Mouse (Mus musculus) T-helper 1 cell (primary cell): ENCODE results near the gene Dstyk.

Experiments used
- in situ Hi-C: fragments of 300-600 bp; cut with MboI, MseI; formaldehyde crosslinking; loops from one replicate; pipeline ENCODE4 v1.15.1; 2025; ENCODE audit warnings: high pct_unique_total_duplicates

The Dstyk gene

GRCm38 (mm10) chr1:132388813-132389803 is 28.2 kb upstream of the Dstyk start:
- in situ Hi-C loops, result no loop called here

DNA sequence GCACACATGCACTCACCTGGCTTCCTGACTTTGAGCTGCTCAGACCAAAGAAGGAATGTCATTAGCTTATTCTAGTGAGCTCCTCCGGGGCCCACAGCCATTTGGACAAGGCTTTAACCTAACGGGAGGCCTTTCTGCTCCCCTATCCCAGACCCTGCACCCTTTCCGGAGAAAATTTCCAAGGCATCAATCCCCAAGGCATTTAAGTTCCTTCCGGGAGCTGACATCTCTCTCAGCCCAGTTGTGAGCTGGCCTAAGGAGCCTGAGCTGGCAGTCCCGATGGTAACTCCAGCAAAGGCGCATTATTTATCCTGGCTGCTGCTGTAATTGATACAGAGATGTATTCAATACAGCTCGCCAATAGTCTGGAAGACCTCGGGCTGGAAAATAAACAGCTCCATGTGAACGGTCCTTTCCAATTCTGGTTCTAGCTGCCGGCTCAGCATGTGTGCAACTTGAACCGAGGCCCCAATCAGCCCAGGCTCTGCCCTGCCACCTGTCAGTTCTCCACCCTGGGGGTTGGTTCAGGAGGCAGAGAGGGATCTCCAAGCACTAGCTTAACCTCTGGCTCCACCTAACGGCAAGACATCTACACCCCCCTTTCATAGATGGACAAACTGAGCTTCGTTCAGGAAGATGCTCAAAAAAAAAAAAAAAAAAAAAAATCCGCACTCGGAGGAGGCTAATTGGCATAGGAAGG is 27.3 kb upstream of the Dstyk start:
- in situ Hi-C loops, result no loop called here

DNA sequence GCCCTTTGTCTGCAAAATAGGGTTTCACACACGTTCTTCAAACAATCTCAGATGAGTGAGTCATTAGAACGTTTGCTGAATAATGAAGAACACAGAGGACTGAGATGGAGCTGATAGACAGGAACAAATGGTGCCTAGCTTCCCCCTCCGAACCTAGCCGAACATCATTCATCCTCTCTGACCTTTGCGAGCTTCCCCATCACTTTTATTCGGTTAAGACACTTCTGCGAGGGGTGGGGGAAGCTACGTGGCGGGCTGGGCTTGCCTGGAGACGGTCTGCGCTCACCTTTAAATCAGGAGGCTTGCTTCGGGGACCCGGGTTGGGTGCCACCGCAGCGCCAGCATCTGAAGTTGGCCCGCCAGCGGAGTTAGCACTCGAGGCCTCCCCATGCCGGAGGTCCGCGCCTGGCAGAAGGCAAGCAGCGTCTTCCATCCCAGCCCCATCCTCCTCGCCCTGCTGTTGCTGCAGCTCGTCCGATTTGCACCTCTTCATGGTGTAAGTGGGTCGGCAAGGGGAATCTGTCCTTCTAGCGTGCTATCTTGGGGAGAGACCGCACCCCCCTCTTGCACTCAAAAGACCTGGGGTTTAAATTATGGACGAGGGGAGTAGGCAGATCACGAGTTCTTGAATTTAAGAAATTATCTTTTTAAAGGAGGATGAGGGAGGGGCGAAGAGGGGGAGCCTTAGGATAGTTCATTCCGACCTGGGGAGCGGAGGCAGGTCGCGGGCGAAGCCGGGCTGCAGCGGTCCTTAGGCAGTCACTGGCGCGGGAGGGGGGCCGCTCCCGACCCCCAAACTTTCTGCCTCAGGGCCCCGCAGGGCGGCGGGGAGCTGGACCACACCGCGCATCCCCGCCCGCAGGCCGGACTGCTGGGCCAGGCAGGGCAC is 26.4 kb upstream of the Dstyk start, which contains the start of gene Tmcc2:
Gene Tmcc2 (minus strand): TSS at position 591 of the 889 bp plus-strand sequence.
- in situ Hi-C loops, result no loop called here

DNA sequence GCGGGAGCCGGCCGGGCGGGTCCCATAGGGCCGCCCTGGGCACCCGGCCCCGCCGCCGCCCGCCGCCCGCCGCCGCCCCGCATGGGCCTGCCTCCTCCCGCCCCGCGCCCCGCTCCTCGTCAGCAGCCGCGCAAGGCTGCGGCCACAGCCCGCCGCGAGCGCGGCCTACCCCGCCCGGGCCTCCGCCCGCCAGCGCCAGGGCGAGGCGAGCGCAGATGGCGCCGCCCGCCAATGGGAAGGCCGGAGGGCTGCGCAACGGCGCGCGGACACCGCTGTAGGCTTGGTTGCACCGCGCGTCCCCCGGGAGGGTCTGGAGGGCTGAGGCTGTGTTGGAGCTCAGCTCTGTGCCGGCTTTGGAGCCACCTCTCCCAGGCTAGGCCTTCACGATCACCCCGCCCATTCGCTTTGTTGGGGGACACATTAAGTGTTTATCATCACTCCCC is 25.8 kb upstream of the Dstyk start:
- in situ Hi-C loops, result no loop called here

DNA sequence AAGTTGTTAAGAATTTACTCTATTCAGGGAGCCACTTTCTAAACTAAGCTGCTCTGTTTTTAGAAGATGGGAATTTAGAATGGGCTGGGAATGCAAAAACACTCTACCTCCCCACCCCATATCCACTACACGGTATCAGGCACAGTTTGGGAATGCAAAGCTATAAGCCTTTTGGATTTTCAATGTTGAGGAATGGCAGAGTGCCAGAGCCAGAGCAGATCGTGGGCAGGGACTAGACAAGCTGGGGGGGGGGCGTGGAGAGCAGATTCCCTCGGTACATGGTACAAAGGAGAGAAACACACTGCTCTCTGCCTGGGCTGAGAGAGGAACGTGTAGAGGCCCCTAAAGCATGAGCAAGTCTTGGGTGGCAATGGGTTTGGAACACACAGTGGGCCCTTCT is 24.5 kb upstream of the Dstyk start:
- in situ Hi-C loops, result no loop called here

- in situ Hi-C loops, result no loop called here
Measured at GRCm38 (mm10) chr1:132396705-132397104, 20.6 kb upstream of the Dstyk start.

- in situ Hi-C loops, result no loop called here
Measured at GRCm38 (mm10) chr1:132400538-132400937, 16.8 kb upstream of the Dstyk start.

- in situ Hi-C loops, result no loop called here
Measured at GRCm38 (mm10) chr1:132401843-132402242, 15.5 kb upstream of the Dstyk start.

- in situ Hi-C loops, result no loop called here
Measured at GRCm38 (mm10) chr1:132410657-132411056, 6.7 kb upstream of the Dstyk start.

GRCm38 (mm10) chr1:132416244-132416942 is 962 bp upstream of the Dstyk start:
- in situ Hi-C loops, result no loop called here

DNA sequence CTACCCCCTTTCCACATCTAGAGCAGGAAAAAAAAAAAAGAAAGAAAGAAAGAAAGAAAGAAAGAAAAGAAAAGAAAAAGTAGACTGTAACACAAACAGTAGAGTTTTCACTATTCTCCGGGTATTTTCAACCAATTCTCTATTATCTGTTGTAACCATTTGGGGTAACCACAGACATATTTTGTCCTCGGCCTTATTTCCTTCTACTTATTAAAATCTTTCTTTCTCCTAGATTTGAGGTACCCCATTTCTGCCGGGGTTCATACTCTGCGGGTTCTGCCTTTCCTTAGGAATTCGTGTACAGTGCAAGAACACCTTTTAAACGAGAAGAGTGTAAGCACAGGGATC is 438 bp upstream of the Dstyk start:
- in situ Hi-C loops, result no loop called here

GRCm38 (mm10) chr1:132420206-132420605 is 2.9 kb downstream of the Dstyk start:
- in situ Hi-C loops, result loop anchor here (5.0 kb wide), 1 partner anchor 58 kb away; no protein-coding TSS in a partner anchor

DNA sequence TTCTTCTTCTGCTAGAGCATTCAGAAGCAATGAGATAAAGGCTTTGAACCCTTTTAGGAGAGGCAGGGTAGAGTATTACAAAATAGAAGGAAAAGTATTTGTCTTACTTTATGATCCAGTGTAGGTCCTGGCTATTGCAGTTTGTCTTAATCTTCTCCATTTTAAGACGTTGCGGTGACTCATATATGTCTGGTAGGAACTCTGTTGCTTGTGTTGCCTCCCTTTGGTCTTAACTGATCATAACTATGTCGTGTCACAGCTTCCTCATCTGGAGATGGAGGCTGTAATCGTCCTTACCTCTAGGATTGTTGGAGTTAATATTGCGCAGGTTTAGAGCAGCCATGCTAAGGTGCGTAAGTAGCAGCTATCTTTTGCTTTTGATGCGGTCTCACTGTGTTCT is 3.3 kb downstream of the Dstyk start:
- in situ Hi-C loops, result loop anchor here (5.0 kb wide), 1 partner anchor 58 kb away; no protein-coding TSS in a partner anchor

DNA sequence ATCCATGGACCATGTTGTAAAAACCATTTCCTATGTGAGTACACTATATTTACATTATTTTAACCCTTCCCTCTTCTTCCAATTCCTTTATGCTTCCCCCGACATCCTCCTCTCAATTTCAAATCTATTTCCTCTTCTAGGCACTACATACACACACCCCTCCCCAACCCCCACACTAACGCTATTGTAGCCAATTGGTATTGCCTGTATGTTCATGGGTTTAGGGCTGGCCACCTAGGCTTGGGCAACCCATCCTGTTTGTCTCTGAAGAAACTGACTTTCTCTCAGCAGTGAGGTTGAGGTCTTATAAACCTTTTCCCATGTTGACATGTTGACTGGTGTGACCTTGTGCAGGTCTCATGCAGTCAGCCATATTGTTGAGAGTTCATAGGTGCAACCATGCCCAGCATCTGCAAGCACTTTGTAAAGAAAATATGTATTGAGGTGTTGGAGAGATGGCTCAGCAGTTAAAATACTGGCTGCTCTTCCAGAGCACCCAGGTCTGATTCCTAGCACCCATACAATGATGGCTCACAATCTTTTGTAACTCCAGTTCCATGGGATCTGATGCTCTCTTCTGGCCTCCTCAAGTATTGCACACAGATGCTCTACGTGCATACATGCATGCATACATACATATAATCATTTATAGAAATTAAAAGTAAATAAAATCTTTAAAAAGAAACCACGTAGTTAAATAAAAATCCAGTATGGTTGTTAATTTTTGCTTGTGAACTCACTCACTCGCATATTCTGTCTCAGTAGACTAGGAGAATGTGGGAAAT is 5.7 kb downstream of the Dstyk start:
- in situ Hi-C loops, result loop anchor here (5.0 kb wide), 1 partner anchor 61 kb away; no protein-coding TSS in a partner anchor

- in situ Hi-C loops, result no loop called here
Measured at GRCm38 (mm10) chr1:132425600-132425999, 8.2 kb downstream of the Dstyk start.

- in situ Hi-C loops, result no loop called here
Measured at GRCm38 (mm10) chr1:132430818-132431217, 13.5 kb downstream of the Dstyk start.

DNA sequence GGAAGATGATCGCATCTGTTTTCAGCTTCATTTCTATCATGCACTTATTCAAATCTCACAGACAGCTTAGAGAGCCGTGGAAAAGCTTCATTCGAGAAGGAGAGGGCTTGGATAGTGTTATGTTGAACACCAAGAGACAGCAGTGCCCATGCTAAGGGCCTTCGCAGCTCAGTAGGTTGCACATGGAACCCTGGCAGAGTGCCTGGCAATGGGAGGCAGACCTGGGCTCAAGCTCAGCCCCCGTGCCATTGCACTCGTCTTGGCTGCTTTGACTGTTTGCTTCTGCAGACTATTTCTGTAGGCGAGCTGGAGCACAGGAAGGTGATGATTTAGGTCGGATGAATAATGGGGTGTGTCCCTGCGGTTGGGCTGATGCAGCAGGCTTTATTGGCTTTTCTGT is 14.4 kb downstream of the Dstyk start:
- in situ Hi-C loops, result no loop called here

- in situ Hi-C loops, result no loop called here
Measured at GRCm38 (mm10) chr1:132433349-132433748, 16.0 kb downstream of the Dstyk start.

GRCm38 (mm10) chr1:132434032-132434431 is 16.7 kb downstream of the Dstyk start:
- in situ Hi-C loops, result no loop called here
